Mouse (Mus musculus): ENCODE measurements around the gene Rmi1. TPM values are rescaled to one million over a fixed set of nuclear protein-coding genes. Genes with fewer than 3 reads are reported as not detected.
"Not testable (repeated sequence)": the region's sequence is repeated elsewhere in the genome, so short reads cannot be mapped to it uniquely, and the experiment has no call there.

Rmi1 gene
- 1 to 10 TPM; 9.5 to 9.6 TPM for total RNA-seq (2021)
- long read RNA-seq, experiment 1, partial matches to known transcripts, result 0 of 9 reads
- long read RNA-seq, experiment 1, other reads (novel, unspliced or antisense), result 4 of 9 reads
- long read RNA-seq, experiment 2, transcript Rmi1-205 (3 exons, 3,594 nt), result major isoform, 5 of 19 reads
- long read RNA-seq, experiment 2, transcript Rmi1-201 (3 exons, 3,855 nt), result major isoform, 5 of 19 reads
- long read RNA-seq, experiment 2, partial matches to known transcripts, result 0 of 19 reads
- long read RNA-seq, experiment 2, other reads (novel, unspliced or antisense), result 7 of 19 reads

DNA sequence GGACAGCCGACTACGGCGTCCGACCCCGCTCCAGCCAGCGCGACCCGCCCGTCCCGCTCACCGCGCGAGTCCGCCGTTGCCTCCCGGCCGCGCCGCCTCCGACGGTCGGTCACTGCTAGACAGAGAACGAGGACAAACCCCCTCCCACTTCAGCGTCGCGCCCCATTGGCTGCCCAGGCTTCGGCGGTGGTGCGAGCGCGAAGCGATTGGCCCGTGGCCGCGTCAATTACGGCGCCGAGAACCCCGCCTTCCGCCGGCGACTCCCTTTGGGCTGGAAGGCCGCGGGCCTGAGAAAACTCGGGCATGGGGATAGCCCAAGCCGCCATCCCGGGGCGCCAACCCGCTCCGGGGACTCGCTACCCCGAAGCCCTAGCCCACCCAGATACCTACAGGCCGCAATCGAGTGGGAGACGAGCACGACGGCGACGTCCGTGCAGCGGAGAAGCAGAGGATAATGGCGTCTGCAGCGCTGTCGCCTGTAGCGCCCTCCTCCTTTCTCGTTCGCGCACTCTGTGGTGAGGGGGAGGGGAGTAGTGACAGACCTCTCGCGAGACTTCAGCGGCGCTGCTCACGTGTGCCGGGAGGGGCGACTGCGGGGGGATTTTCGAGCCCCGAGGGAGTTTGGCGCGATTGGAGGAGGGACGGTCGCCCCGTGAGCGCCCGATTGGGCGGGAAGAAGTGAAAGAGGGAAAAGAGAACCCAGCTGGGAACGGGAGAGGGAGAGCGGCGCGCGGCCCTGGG is at the start of gene Rmi1:
TSS of gene Rmi1 (plus strand) at position 246 of the 741 bp plus-strand sequence.
- DNase-seq, result peak; percentile 98 to 99
- intact Hi-C loops (cut with DNase I), result loop anchor here (5.0 kb wide), 1 partner anchor 140 kb away; no protein-coding TSS in a partner anchor

GRCm38 (mm10) chr13:58352996-58353395 is 49.1 kb upstream of the Rmi1 start:
- DNase-seq, result no peak
- intact Hi-C loops (cut with DNase I), result no loop called here

GRCm38 (mm10) chr13:58358629-58359303 is 43.3 kb upstream of the Rmi1 start, which contains the start of gene Kif27:
TSS of gene Kif27 (minus strand) at chr13:58359122.
- intact Hi-C loops (cut with DNase I), result no loop called here
- DNase-seq, result peak; percentile 81 to 84

GRCm38 (mm10) chr13:58359304-58359653 is 42.8 kb upstream of the Rmi1 start:
- no peak for DNase-seq
- intact Hi-C loops (cut with DNase I), result no loop called here

- no peak for DNase-seq
- intact Hi-C loops (cut with DNase I), result no loop called here
Measured at GRCm38 (mm10) chr13:58364353-58365175, 37.5 kb upstream of the Rmi1 start.

GRCm38 (mm10) chr13:58365179-58365578 is 36.9 kb upstream of the Rmi1 start:
- intact Hi-C loops (cut with DNase I), result not testable (repeated sequence)

GRCm38 (mm10) chr13:58366373-58366772 is 35.7 kb upstream of the Rmi1 start:
- intact Hi-C loops (cut with DNase I), result no loop called here
- DNase-seq, result no peak

More at GRCm38 (mm10) chr13:58365179-58365578, 36.9 kb upstream of the Rmi1 start:
- DNase-seq, result not testable (repeated sequence)

GRCm38 (mm10) chr13:58367641-58368040 is 34.4 kb upstream of the Rmi1 start:
- no peak for DNase-seq
- intact Hi-C loops (cut with DNase I), result no loop called here

GRCm38 (mm10) chr13:58368835-58369234 is 33.2 kb upstream of the Rmi1 start:
- DNase-seq, result no peak
- intact Hi-C loops (cut with DNase I), result no loop called here

DNA sequence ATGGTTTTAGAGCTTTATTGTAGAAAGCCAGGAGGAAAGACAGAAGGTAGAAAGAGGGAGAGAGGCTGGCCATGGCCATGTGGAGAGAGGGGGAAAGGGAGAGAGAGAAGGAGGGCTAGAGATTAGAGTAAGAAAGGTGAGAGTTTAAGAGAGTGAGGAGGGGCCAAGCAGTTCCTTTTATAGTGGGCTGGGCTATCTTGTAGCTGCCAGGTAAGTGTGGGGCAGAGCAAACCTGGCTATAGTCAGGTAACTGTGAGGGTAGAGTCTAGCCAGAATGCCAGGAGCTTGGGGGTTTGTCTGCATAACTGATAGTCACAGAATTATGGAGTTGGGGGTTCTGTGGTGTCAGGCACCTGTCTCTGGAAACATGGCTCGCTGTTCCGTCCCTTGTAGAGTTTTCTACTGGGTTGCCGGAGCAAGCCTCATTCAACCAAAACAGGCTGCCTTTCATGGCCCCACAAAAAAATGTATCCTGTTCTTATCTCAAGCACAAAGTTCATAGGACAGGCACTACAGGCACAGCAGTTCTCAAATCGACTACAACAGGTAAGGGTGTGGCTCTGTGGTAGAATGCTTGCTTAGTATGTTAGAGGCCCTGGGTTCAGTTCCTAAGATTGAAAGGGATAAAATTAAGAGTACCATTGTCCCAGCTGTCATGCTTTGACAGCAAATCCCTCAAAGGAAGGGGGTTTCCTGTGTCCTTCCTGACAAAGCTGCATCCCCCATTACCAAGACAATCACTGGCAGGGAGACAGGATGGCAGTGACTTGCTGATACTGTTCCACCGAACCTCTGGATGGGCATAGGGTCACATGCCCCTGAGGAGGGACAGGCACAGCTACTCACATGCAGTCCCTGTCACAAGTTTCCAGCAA is 29.5 kb upstream of the Rmi1 start:
- no peak for DNase-seq
- intact Hi-C loops (cut with DNase I), result no loop called here

DNA sequence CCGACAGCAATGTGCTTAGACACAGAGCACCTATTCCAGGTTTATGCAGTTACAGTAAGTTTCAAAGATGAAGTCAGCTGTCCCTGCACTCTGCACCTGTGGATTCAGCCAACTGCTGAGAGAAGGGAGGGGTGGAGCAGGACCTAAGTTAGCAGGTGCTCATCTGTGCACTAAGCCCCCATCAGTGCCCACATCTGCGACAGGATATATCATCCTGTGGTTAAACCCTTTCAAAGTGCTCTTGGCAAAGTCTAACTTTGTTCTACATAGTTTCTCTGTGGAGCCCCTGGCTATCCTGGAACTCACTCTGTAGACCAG is 28.9 kb upstream of the Rmi1 start:
- intact Hi-C loops (cut with DNase I), result no loop called here
- no peak for DNase-seq

DNA sequence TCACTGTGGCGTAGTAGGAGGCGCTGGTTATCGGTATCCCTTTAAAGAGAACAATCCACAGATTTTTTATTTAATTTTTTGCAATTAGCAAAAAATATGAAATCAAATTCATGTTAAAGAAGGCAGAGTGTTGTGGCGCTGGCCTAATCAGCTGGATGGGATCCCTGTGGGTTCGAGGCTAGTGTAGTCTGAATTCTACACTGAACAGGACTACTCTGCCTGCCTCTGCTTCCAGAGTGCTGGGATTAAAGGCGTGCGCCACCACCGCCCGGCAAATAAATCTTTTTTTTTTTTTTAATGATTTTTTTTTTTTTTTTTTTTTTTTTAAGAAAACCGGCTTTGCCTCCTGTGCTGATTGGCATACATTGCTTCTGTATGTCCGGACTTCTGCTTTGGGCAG is 17.7 kb upstream of the Rmi1 start:
- DNase-seq, result no peak
- intact Hi-C loops (cut with DNase I), result loop anchor here (10.0 kb wide), 1 partner anchor 370 kb away; no protein-coding TSS in a partner anchor

- intact Hi-C loops (cut with DNase I), result loop anchor here (5.0 to 10.0 kb wide), 2 partner anchors 223 to 370 kb away; no protein-coding TSS in a partner anchor
- peak; percentile 67 to 78 for DNase-seq
Measured at GRCm38 (mm10) chr13:58384779-58385546, 17.1 kb upstream of the Rmi1 start, which contains the start of gene 2210016F16Rik. TSS of gene 2210016F16Rik (minus strand) at chr13:58385225.

DNA sequence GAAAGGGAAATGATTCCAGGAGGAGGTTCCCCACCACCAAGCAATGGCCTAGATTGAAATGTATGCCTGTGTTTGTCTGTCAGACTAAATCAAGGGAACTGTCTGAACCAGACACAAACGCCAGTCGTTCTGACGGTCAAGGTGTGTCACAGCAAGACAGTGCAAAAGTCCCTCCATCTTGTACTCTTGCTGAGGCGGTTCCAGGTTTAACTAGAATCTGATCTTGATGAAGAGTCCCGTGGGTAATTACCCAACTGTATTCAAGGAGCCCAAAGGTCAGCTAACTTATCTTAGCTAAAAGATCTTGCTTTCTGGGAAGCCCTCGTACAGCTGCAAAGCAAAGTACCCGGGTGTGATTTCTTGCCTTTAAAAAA is 16.5 kb upstream of the Rmi1 start:
- intact Hi-C loops (cut with DNase I), result loop anchor here (5.0 to 10.0 kb wide), 2 partner anchors 223 to 371 kb away; no protein-coding TSS in a partner anchor
- no peak for DNase-seq

GRCm38 (mm10) chr13:58387948-58388347 is 14.1 kb upstream of the Rmi1 start:
- intact Hi-C loops (cut with DNase I), result loop anchor here (1.0 to 10.0 kb wide), 4 partner anchors 100 to 373 kb away; no protein-coding TSS in a partner anchor
- DNase-seq, result peak; percentile 58 to 72

DNA sequence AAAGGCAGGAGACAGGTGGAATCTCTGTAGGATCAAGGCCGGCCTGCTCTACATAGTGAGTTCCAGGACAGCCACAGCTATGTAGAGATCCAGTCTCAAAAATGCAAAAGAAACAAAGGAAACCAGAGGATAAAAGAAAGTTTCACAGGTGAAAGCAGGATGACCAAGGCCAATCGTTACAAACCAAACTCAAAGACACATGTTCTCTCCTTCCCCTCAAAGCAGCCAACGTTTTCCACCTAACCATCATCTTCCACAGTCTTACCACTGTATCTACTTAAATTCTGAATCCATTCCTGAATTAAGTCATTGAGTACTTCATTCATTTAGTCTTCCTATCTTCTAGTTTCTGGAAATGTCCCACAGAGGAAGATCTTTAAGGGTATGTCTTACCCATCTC is 13.7 kb upstream of the Rmi1 start:
- DNase-seq, result no peak
- intact Hi-C loops (cut with DNase I), result loop anchor here (5.0 to 10.0 kb wide), 2 partner anchors 226 to 374 kb away; no protein-coding TSS in a partner anchor

- intact Hi-C loops (cut with DNase I), result loop anchor here (5.0 to 10.0 kb wide), 2 partner anchors 227 to 375 kb away; no protein-coding TSS in a partner anchor
- DNase-seq, result no peak
Measured at GRCm38 (mm10) chr13:58389324-58389951, 12.6 kb upstream of the Rmi1 start.

DNA sequence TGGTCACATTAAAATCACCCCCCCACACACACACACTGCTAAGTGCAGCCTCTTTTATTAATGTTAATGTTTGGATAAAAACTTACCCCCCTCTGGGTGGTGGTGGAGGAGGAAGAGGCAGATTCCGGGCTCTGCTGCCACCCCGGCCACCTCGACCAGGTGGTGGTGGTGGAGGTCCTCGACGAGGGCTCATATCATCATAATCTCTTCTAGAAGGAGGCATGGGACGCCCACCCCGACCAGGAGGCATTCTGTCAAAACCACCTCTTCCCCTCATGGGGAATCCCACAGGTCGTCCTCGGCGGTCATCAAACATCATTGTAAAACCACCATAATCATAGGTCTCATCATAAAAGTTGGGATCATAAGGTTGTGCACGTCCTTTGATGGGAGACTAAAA is 7.7 kb upstream of the Rmi1 start:
- intact Hi-C loops (cut with DNase I), result not testable (repeated sequence)

More for the DNA sequence above, 7.7 kb upstream of the Rmi1 start:
- not testable (repeated sequence) for DNase-seq

Data from heart, postnatal 14 days (tissue).